Mouse (Mus musculus) heart, postnatal 0 days (tissue): ENCODE measurements around the gene Tdp1.

ENCODE experiments used
- CTCF ChIP-seq: IDR thresholded peaks from 2 replicates; pipeline ENCODE4 v1.5.1; 2016; ENCODE audit warnings: antibody characterized with exemption, control low read depth, low read depth
- EP300 ChIP-seq: IDR thresholded peaks from 2 replicates; pipeline ENCODE4 v1.6.1; 2016; ENCODE audit warnings: antibody characterized with exemption, low read depth

- no peak for TF ChIP-seq EP300
- no peak for TF ChIP-seq CTCF
Observed at GRCm38 (mm10) chr12:99988144-99988543, 103.8 kb downstream of the Tdp1 start.
